Mouse (Mus musculus): ENCODE measurements around the gene Gm47995.
"Not testable (repeated sequence)": the region's sequence is repeated elsewhere in the genome, so short reads cannot be mapped to it uniquely, and the experiment has no call there.

GRCm38 (mm10) chr1:151200620-151201019, 2.4 kb downstream of the Gm47995 start:
- not testable (repeated sequence) for TF ChIP-seq CTCF, EP300 (IDR thresholded peaks at IDR 0.05; ENCODE audit: low read depth)

All from liver, postnatal 0 days (tissue).